Mouse (Mus musculus) kidney, postnatal 0 days (tissue): ENCODE results near the gene Ly6g6d. TPM values are rescaled to one million over a fixed set of nuclear protein-coding genes. Genes with fewer than 3 reads are reported as not detected.

Source experiments
- ATAC-seq: fragments of 200-750 bp; cut with Nextera tagmentation; replicated peaks from 2 replicates; pipeline ENCODE4 v1.8.0; 2017; ENCODE audit warnings: low read depth, moderate number of reproducible peaks, moderate TSS enrichment, moderate library complexity; ENCODE audit not compliant: low FRiP score
- DNase-seq: peaks from one replicate; pipeline ENCODE4 v3.0.0-alpha.2; 2016; ENCODE audit warnings: low spot score
- H3K27ac ChIP-seq: fragments of 300-500 bp; sonication (generic); 2 replicates; pipeline ENCODE4 v1.5.1; 2014; ENCODE audit warnings: mild to moderate bottlenecking
- H3K27me3 ChIP-seq: fragments of 300-500 bp; sonication (generic); 2 replicates; pipeline ENCODE4 v1.6.1; 2014; ENCODE audit warnings: low read length, mixed read lengths; ENCODE audit not compliant: insufficient read depth
- H3K36me3 ChIP-seq: fragments of 300-500 bp; sonication (generic); 2 replicates; pipeline ENCODE4 v1.6.1; 2014; ENCODE audit warnings: low read length, mixed read lengths; ENCODE audit not compliant: insufficient read depth
- H3K4me1 ChIP-seq: fragments of 300-500 bp; sonication (generic); replicated peaks from 2 replicates; pipeline ENCODE4 v1.6.1; 2014; ENCODE audit warnings: antibody characterized with exemption, low read length, mixed read lengths; ENCODE audit not compliant: insufficient read depth
- H3K4me2 ChIP-seq: fragments of 300-500 bp; sonication (generic); 2 replicates; pipeline ENCODE4 v1.6.1; 2014; ENCODE audit warnings: mild to moderate bottlenecking, low read length, moderate library complexity, mixed read lengths
- H3K4me3 ChIP-seq: fragments of 300-500 bp; sonication (generic); replicated peaks from 2 replicates; pipeline ENCODE4 v1.5.1; 2014; ENCODE audit warnings: low read depth, low read length
- H3K9ac ChIP-seq: fragments of 300-500 bp; sonication (generic); 2 replicates; pipeline ENCODE4 v1.6.1; 2014; ENCODE audit warnings: low read depth, low read length
- H3K9me3 ChIP-seq: fragments of 300-500 bp; sonication (generic); replicated peaks from 2 replicates; pipeline ENCODE4 v1.6.1; 2016; ENCODE audit warnings: low read length, inconsistent platforms, mixed read lengths
- CTCF ChIP-seq: IDR thresholded peaks from 2 replicates; pipeline ENCODE4 v1.5.1; 2016; ENCODE audit warnings: antibody characterized with exemption, low read depth, mild to moderate bottlenecking, moderate library complexity
- WGBS: fragments of 180-500 bp; shearing (Covaris S2); extraction: QIAGEN DNeasy Blood & Tissue Kit; methylation state at CpG from one replicate; pipeline ENCODE4 v1.1.7; 2014; 5-methylcytosine and 5-hydroxymethylcytosine counted together
- polyA plus RNA-seq: library from polyadenylated mRNA; unstranded; fragments of >200 nt; fragmentation: Nextera tagmentation; extraction: Ambion mirVana; gene quantifications from 2 replicates; pipeline ENCODE4 v1.2.1, GENCODE M21; 2015

Gene Ly6g6d
- polyA plus RNA-seq, 1 experiment from 2014 or later: 7.6 TPM

- Histone ChIP-seq H3K9me3 (no peaks in the 10 kb centered on the region), H3K4me2 (peak overlapping the region; percentile 81), H3K27me3 (no peaks in the 10 kb centered on the region), H3K4me3 (peak overlapping the region; percentile 50), H3K27ac (peak overlapping the region; percentile 98), H3K9ac (peak overlapping the region; percentile 77), H3K4me1 (peaks cover 22% of the 10 kb centered on the region), H3K36me3 (peaks cover 35% of the 10 kb centered on the region)
- 0 out of 2 replicates have a peak, but pooled peaks have one; percentile 1 for TF ChIP-seq CTCF
- DNase-seq (peak; percentile 95), ATAC-seq (peak; percentile 65)
- WGBS: 1% methylated on average over 21 of the region's 21 CpGs
Measured at GRCm38 (mm10) chr17:35051156-35052086, 26.4 kb downstream of the Ly6g6d start.

GRCm38 (mm10) chr17:35050126-35050750, 27.6 kb downstream of the Ly6g6d start:
- WGBS: under 1% methylated on average over 27 of the region's 27 CpGs
- H3K4me1 ChIP-seq: peaks cover 29% of the 10 kb centered on the region
- no peak for TF ChIP-seq CTCF

GRCm38 (mm10) chr17:35049561-35050016, 28.3 kb downstream of the Ly6g6d start, which contains the start of gene Clic1:
TSS of gene Clic1 (plus strand) at chr17:35049966.
- peaks cover 32% of the 10 kb centered on the region for H3K4me1 ChIP-seq
- TF ChIP-seq CTCF: peak; percentile 55
- under 1% methylated on average over 11 of the region's 11 CpGs for WGBS
- peak within 1 kb of the TSS; percentile 77 for H3K9ac ChIP-seq
- H3K4me2 ChIP-seq: peak within 1 kb of the TSS; percentile 81
- peak within 1 kb of the TSS; percentile 98 for H3K27ac ChIP-seq
- peak within 1 kb of the TSS; percentile 50 for H3K4me3 ChIP-seq
- H3K27me3 ChIP-seq: no peaks in the 10 kb centered on the region
- DNase-seq: peak; percentile 94
- H3K36me3 ChIP-seq: peaks cover 20% of the 10 kb centered on the region
- ATAC-seq: peak; percentile 27; the same call in 1 of the 2 replicates
- H3K9me3 ChIP-seq: no peaks in the 10 kb centered on the region

More at GRCm38 (mm10) chr17:35050126-35050750, 27.6 kb downstream of the Ly6g6d start:
- H3K9ac ChIP-seq: peak overlapping the region; percentile 77
- peak overlapping the region; percentile 98 for H3K27ac ChIP-seq
- H3K9me3 ChIP-seq: no peaks in the 10 kb centered on the region
- peak overlapping the region; percentile 81 for H3K4me2 ChIP-seq
- H3K27me3 ChIP-seq: no peaks in the 10 kb centered on the region
- peak overlapping the region; percentile 50 for H3K4me3 ChIP-seq
- ATAC-seq: no peak; the same call in 1 of the 2 replicates
- peaks cover 25% of the 10 kb centered on the region for H3K36me3 ChIP-seq
- DNase-seq: peak; percentile 92

GRCm38 (mm10) chr17:35048932-35049440, 28.9 kb downstream of the Ly6g6d start:
- Histone ChIP-seq H3K4me3 (no peak overlapping the region), H3K9ac (peak overlapping the region; percentile 77; the same call in 1 of the 2 replicates), H3K27ac (peak overlapping the region; percentile 98), H3K4me1 (peaks cover 32% of the 10 kb centered on the region), H3K36me3 (peaks cover 16% of the 10 kb centered on the region), H3K9me3 (no peaks in the 10 kb centered on the region), H3K4me2 (peak overlapping the region; percentile 81), H3K27me3 (no peaks in the 10 kb centered on the region)
- DNase-seq (no peak), ATAC-seq (no peak)
- TF ChIP-seq CTCF: no peak
- WGBS: 67% methylated on average over 5 of the region's 5 CpGs

GRCm38 (mm10) chr17:35048149-35048931, 29.5 kb downstream of the Ly6g6d start:
- peak; percentile 63 for DNase-seq
- no peak overlapping the region for H3K9ac ChIP-seq
- no peak overlapping the region for H3K4me3 ChIP-seq

More at GRCm38 (mm10) chr17:35048149-35048931, 29.5 kb downstream of the Ly6g6d start:
- Histone ChIP-seq H3K27me3 (no peaks in the 10 kb centered on the region), H3K4me1 (peaks cover 32% of the 10 kb centered on the region), H3K9me3 (no peaks in the 10 kb centered on the region), H3K4me2 (peak overlapping the region; percentile 36), H3K36me3 (peaks cover 11% of the 10 kb centered on the region; the same call in 1 of the 2 replicates), H3K27ac (peak overlapping the region; percentile 98)
- WGBS: 27% methylated on average over 11 of the region's 11 CpGs
- ATAC-seq: no peak
- TF ChIP-seq CTCF: no peak
